Mouse (Mus musculus) c-Kit-negative CD71-positive TER-119-positive erythroid progenitor cells, embryonic 14.5 days (primary cell): Measurements from ENCODE around the gene Spint2.

Experiments
- DNase-seq: peaks from one replicate; pipeline ENCODE4 v3.0.0-alpha.2; 2013; ENCODE audit warnings: low read depth, low spot score

Gene Spint2

DNA sequence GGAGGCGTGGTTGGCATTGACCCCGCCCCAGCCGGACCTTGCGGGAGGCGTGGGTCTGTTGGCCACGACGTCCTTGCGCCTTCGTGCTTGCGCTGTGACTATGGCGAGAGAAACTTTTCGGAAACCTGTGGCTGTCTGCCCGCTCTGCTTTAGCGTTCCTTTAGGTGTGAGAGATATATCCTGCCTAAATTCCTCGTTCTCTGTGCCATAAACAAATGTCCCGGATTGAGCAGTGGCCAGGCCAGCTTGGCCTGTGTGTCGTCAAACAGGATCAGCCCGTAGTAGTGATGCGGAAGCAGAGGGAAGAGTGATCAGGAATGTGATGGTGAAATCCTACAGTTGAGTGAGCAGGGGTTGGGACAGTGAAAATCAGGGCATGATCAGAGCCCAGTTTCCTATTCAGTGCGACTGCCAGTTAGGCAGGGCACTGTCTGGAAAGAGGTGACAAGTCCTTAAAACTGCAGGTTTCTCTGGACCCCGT lies 402 bp upstream of the Spint2 start:
- DNase-seq = no peak

DNA sequence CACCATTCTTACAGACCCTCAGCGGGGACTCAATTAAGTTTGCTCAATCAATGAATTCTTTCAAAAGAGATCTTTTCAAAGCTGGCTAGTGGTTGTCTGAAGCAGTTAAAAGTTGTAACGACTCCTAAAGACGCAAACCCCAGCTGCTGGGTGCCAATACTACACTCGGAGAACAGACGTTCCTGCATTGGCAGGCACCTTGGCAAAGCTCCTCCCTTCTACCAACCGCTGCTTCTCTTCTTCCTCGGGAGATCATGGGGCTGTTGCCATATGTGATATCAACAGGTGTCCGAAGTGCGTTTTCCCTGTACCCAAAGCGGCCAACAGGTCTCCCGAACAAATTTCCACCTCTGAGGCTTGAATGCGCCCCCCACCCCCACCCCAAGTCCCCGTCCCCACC lies 911 bp downstream of the Spint2 start:
- no peak for DNase-seq

DNA sequence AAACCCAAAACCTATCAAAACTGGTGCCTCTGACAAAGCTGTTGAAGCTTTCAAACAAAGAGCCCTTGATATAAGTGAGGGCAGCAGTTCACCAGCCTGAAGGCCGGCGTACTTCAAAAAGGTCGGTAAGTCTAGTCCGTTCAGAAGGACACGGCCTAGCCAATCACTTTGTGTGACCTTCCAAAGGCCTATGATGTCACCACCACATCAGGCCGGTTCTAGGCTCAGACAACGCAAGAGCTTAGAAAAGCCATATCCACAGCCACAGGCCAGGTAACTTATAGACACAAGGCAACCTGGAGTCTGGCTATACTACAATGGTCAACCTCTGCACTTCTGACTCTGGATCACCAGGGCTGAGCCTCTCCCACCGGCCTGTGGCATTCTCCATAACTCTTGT lies 1.8 kb downstream of the Spint2 start:
- DNase-seq = no peak

DNA sequence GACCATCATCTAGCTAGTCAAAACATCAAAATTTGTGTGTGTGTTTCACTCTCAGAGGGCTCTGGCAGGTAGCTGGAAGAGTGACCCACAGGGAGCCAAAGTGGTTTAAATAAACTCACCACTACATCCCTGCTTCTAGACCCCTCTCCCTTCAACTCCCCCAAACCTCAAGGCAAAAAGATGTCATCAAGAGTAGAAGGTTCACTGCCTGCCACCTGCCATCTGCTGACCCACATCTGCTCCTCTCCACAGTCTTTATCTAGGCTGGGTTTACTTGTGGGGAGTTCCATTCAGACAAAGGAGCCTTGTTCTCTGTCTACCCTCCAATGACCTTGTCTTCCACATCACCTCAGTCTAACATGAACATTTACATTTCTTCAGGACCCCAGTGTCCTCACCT lies 2.5 kb downstream of the Spint2 start:
- DNase-seq = no peak

DNA sequence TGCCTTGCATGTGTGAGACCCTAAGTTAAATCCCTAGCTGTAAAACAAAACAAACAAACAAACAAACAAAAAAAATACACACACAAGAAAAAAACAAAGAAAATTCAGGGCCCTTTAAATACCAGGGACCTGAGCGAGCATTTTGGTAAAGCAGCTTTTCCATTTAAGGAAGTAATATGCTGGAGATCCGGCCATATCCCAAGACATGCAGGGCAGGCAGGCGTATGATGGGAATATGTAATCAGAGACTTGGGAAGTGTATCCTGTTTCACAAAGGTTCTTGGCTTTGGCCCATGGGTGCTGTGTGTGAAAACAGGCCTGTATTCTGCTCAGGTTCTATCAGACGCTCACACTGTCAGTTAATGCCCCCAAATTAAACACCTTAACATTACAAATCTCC lies 4.2 kb downstream of the Spint2 start:
- DNase-seq = no peak

DNA sequence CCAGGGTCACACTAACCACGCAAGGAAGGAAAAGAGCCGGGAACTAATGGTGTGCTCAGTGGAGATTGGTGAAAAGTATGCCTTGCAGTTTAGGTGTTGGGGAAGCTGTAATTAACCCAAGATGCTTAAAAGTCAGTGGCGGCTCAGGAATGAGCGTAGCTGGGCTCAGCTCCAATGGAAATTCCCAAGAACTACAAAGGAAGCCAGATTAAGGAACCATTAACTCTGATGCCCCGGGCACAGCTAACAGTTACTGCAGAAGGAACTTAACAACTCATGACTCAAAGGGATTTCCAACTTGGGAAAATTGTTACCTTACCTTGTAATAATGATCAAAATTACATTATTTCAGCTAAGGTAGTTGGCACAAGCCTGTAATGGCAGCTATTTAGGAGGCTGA lies 5.0 kb downstream of the Spint2 start:
- no peak for DNase-seq

DNA sequence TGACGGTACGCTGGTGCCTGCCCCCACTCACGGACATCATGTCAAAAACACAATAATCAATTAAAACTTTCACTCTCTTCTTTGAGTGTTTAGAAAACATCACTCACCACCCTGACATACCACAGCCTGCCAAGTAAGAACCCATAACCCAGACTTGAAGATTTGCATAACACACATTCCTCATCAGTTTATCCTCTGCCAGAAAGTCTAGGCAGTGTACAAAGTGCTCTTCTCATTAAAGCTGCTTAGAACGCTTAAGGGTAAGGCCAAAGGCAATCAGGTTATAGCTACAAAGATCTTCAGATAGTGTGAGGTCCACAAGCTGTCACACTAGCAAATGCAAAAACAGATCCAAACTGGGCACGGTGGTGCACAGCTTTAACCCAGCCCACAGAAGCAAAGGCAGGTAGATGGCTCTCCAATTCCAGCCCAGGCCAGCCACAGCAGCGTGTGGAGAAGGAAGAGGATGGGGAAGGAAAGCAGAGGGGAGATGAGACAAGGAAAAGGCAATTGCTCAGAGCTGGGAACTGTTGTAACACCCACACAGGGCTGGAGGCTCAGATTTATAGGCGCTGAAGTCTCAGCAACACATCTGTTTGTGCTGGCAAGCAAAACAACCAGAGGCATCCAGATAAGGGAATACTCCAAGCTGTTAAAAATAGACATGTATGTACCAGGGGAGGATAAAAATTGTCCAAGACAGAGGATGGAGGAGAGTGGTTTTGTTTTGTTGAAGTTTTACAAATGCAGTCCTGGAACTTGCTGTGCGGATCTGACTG lies 9.8 kb downstream of the Spint2 start:
- DNase-seq = no peak

DNA sequence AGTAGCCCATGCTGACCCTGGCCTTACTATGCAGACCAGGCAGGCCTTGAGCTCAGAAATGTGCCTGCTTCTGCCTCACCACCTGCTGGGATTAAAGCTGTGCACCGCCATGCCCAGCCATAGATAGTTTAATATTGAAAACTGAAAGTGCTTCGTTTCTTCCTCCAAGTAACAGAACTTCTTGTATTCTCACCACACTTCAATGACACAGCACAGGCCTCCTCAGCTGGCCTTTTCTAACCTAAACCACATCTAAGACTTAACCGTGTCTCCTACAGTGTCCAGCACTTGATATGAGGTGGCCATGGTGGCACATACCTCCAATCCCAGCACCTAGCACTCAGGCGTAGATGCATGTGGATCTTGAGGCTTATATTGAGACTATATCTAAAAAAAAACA lies 11.3 kb downstream of the Spint2 start:
- DNase-seq = no peak

DNA sequence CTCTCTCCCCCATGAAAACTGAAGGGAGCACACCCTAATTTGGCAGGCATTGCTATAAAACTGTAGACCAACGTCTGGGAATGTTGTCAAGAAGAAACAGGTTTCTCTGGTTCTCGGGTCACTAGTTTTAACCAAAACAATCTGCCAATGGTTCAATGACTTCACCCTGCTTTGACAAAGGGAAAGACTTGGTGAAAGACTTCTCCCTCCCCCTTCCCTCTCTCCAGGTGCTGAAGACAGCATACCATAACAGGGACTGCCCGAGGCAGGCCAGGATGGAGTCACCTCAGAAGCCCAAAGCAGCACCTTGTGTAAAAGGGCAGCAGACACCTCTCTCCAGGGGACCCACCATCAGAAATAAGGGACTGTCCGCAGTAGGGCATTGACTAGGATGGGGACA lies 14.8 kb downstream of the Spint2 start:
- no peak for DNase-seq

DNA sequence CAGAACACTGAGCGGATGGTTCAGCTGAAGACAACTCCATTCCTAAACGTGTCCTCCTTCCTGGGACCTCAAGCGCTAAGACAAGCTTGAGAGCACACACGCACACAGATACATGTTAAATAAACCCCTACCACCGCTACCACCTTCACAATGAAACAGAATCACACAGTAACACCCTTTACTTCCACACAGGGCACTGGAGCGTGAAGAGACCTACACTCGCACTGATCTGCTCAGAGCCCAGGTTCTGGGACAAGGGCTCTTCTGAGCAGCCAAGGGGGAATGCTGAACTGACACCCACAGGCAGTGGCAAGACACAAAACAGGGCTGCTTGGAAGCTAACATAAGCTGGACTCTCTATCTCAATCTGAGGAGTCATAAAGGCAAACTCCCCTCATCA lies 16.1 kb downstream of the Spint2 start:
- no peak for DNase-seq

DNA sequence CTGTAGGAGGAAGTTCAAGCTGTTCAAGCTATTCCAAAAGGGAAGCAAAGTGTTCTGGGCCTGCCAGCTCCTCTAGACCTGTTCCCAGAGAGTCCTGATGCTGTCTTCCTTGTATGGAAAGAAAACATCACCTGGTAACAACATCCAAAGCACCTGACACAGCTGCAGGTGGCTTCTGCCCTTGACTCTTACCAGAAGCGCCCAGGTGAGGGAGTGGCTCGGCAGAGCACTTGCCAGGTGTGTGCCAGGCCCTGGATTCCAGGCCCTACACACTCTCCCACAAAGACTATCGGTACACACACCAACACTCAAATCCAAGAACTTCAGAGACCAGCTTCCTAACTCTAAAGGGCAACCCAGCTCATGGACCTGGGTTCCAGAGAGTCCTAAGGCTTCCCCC lies 17.9 kb downstream of the Spint2 start:
- DNase-seq = no peak

DNA sequence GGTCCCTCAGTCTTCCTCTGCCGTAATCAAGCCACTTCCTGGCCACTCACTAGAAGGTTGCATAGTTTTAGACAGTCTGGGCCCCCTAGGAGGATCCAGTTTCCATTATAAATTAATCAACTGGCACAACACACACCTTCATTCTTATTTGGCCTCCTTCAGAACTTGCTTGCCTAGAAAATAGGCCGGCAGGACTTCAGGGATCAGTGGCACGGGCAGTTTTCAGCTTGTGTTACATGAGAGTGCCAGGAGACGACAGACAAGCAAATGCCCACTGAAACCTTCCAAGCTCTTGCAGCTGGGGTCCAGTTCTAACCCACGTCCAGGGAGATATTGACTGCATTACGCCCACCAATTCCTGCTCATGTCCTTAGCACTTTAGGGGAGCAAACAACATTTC lies 19.6 kb downstream of the Spint2 start:
- no peak for DNase-seq

DNA sequence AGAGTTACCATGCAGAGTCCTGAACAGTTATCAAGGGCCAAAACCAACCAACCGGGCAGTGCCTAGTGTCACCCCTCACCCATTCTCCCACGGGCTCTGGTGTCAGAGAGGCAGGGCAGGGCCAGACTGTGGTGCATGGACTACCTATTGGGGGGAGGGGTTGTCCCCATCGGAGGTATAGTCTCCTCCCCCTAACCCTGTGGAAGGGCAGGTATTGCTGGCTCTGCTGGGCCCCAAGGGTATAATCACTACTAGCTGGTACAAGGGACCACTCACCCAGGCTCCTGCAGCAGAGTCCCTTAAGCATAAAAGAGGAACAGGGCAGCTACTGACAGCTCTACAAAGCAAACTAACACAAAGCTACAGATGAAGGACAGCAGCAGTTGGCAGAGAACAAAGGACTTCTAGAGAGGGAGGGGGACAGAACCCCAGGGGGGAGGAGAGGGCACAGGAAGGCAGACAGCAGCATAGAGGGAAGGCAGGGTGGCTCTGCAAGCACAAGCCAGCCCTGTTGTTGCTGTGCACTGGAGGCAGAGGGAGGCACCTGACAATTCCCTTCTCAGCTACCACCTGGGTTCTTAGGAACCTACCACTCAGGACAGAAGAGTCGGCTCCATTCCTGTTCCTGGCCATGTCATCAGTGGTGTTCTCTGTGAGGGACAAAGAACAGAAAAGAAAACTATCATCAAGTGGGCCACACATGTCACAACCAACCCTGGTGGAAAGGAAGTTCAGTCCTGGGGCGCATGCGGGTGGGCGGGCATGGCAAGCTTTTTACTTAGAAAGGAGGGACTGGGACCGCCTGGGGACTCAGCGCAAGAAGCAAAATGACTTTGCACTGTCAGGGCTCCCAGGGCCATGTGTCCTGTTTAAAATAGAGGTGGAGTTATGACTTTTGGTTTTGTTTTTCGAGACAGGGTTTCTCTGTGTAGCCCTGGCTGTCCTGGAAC lies 21.7 kb downstream of the Spint2 start:
- no peak for DNase-seq

DNA sequence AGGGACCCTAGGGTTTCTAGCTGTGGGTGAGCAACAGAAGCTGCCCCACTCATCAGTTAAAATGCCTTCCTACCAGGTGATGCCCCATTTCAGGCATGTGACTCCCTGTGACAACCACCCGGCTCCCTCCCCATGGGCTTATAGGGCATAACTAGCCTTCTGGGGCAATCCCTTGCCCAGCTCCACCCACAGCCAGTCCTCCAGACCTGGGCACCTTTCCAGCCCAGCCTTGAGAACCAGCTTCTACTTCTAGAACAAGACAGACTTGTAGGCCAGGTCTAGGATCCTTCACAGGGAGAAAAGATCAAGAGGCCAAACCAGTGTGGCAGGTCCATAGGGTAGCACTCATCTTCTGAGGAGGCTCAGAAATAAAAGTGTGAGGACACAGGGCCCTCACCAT lies 24.3 kb downstream of the Spint2 start:
- no peak for DNase-seq

DNA sequence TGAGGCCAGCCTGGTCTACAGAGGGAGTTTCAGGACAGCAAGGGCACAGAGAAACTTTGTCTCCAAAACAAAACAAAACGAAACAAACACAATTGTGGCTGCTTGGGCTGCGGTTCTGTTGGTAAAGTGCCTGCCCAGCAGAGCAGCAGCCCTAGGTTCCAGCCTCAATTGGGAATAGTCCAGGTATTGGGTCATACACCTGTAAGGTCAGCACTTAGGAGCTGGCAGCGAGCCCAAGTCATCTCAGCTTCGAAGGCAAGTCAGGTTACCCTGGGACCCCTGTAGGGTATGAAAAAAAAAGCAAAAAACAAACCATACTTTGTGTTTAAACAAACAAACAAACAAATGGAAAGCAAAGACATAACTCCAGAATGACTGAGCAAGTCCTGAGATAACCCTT lies 25.8 kb downstream of the Spint2 start:
- DNase-seq = no peak

DNA sequence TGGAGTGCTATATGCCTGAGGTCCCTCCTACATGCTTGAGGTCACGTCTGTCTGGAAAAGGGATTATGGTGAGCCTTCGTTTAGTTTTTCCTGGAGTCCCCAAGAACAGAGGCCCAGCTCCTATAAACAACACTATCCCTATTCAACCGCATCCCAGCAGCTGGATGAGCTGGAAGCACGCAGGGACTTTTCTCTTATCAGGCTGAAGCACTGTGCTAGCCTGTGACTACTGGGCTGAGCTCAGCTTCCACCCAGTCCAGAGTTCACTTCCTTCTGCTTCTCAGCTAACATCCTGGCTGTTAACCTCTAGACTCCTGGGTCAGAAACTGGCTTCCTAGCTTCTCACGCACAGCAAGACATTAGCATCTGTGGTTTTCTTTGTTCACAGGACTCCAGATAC lies 27.9 kb downstream of the Spint2 start:
- no peak for DNase-seq

DNA sequence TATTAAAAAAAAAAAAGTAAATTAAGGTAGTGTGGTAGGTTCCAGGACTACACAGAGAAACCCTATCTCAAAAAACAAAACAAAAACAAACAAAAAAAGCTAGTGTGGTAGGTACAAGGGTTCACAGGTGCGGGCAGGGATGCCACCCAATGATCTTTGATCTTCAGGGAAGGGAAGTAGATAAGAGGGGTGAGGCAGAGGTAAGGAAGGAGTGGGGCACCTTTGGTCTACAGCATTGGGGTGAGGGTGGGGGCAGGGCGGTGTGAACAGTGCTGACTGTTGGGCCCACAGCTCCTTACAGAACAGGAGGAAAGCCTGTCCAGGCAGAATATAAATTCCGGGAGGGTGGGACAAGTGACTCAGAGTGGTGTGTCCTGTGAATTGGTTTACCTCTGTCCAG lies 30.5 kb downstream of the Spint2 start:
- no peak for DNase-seq

DNA sequence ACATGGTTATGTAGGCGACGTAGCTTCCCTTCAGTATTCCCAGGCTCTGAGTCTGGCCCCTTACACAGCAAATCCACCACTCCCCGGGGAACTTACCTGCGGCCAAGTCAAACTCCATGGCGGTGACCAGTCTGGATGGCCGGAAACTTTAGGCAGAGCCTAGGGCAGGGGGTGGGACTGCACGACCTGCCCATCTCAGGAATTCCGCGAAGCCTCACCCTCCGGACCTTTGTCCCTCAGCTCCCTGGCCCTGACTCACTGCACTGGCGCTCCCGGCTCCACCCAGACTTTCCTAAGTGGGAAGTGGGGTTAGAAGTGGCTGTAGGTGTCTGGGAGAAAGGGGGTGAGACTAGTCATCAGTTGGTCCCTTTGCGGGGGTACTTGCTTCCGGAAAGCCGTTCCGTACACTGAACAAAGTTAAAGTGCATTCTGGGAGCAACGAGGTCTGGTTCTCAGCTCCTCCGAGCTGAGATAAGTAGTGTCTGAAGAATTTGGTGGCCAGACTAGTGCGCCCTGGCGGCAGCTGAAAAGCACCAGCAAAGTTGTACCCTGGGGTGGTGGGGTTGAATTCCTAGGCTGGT lies 33.4 kb downstream of the Spint2 start, which contains the start of gene 2200002D01Rik:
TSS of gene 2200002D01Rik (minus strand) at position 206 of the 581 bp plus-strand sequence.
- no peak for DNase-seq

DNA sequence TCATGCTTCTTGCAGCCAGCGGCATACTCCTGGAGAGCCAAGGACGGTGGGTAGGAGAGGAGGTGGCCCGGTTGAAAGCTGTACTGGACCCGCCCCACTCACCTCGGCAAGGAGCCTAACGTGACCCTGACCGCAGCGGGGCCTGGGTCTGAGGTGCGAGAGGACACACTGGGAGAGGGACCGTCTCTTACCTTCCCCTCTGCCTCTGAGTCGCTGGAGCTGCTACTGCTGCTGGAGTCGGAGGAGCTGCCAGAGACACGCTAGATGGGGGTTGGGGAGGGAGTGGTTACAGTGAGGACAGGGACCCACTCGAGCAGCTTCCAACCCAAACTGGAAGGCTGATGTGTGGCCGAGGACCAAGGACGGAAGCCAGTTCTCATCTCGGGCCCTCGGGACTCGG lies 34.0 kb downstream of the Spint2 start:
- no peak for DNase-seq

DNA sequence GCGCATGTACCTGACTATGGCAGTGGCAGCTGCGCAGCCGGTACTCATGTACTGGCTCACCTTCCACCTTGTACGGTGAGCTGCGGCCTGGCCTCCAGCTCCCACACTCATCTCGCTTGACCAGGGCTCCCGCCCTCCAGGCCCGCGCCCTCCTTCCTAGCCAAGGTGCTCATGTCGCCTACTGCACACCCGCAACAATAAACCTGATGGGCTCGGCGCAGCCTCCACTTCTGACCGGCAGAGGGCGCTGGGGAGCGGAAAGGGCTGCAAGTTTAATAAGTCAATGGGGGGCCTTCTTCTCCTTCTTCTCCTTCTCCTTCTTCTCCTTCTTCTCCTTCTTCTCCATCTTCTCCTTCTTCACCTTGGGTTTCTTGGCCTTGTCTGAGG lies 34.4 kb downstream of the Spint2 start:
- peak; percentile 50 for DNase-seq

DNA sequence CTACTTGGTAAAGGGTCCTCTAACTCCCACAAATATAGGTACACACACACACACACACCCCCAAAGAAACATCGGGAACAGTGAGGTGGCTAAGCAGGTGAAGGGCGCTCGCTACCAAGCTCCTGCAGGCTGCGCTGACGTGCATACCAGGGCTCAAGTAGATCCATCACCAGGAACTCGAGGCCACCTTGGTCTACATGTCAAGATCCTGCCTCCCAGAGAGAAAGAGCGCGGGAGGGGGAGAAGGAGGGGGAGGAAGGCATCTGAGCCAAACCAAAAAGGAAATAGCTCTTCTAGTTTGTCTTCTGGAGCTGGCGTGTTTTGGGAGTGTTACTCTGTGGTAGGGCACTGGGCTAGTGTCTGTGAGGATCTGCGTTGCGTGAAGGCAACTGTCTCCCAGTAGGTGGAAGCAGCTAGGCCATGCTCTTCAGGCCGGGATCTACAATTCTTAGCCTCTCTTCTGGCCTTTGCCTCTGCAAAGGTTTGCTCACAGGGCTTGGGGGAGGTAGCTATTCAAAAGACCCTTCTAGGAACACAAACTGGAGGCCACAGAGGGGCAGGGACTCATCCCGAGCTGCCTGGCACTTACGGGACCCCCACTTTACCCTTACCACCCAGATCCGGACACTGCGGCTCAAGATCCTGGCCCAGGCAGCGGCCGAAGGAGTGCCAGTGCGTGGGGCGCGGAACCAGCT lies 34.9 kb downstream of the Spint2 start:
- DNase-seq = no peak

DNA sequence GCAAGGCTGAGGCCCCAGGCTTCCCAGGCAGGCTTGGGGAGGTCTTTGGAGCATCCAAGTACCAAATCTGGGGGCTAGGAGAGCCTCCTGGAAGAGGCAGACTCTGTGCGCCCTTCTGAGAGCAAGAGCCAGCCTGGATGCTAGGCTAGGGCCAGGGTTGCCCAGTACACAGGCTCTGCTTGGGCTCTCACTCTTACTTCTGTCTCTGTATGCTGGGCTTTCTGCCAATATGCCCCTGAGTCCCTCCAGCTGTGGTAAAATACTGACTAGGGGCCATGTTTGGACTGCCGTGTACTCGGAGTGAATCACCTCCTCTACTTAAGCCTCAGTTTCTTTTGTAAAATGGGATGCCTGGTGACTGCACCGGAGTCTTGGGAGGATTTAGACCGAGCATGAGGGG lies 35.7 kb downstream of the Spint2 start:
- no peak for DNase-seq
